ENCODE assay signal across 10 mouse cellular contexts in genomic region chr19:58064116-58065000, GRCm38 (mm10).
DNase-seq lines count a peak whose midpoint lies in the region; ATAC-seq and TF ChIP-seq lines count a peak whose summit lies in the region.
"Had no signal": no experiment of that assay in that cellular context is flagged by ENCODE, and none has a peak within 500 bp of the region (broad histone marks: within the 10 kb centered on the region; RNA-seq: fewer than 3 reads in every experiment).

No protein-coding gene starts in this region.

- H3K9ac ChIP-seq in heart, embryonic 11.5 days (ENCODE audit: low read depth, low read length): no peak overlapping the region
- no peak overlapping the region for H3K9ac ChIP-seq in lung, postnatal 0 days (replicated peaks; ENCODE audit: low read depth)
- H3K9ac ChIP-seq in neural tube, embryonic 15.5 days (replicated peaks): no peak overlapping the region
- H3K9ac ChIP-seq: neural tube, embryonic 12.5 days had no signal

- no peaks in the 10 kb centered on the region for H3K9me3 ChIP-seq in heart, embryonic 11.5 days (replicated peaks; ENCODE audit: control insufficient read depth, low read length)
- no peaks in the 10 kb centered on the region; the same call in 1 of the 2 replicates for H3K9me3 ChIP-seq in lung, postnatal 0 days (ENCODE audit: low read length)
- no peaks in the 10 kb centered on the region for H3K9me3 ChIP-seq in neural tube, embryonic 15.5 days (replicated peaks)
- H3K9me3 ChIP-seq: neural tube, embryonic 12.5 days had no signal

- peak overlapping the region; percentile 31 for H3K27ac ChIP-seq in heart, embryonic 11.5 days (ENCODE audit: low read depth, low read length)
- no peak overlapping the region for H3K27ac ChIP-seq in lung, postnatal 0 days (ENCODE audit: low read length)
- H3K27ac ChIP-seq in neural tube, embryonic 15.5 days (replicated peaks): peak overlapping the region; percentile 28
- H3K27ac ChIP-seq: neural tube, embryonic 12.5 days had no signal

- H3K4me3 ChIP-seq in heart, embryonic 11.5 days (ENCODE audit: low read depth, low read length): peak overlapping the region; percentile 8; the same call in 1 of the 2 replicates
- no peak overlapping the region for H3K4me3 ChIP-seq in lung, postnatal 0 days (ENCODE audit: low read depth, low read length)
- H3K4me3 ChIP-seq in neural tube, embryonic 15.5 days (replicated peaks): no peak overlapping the region
- H3K4me3 ChIP-seq: neural tube, embryonic 12.5 days had no signal

- WGBS in heart, embryonic 11.5 days (ENCODE audit: insufficient replicate concordance): 8% methylated on average over 16 of the region's 16 CpGs
- 33% methylated on average over 16 of the region's 16 CpGs for WGBS in lung, postnatal 0 days
- WGBS in neural tube, embryonic 15.5 days: 31% methylated on average over 16 of the region's 16 CpGs

- no peak for TF ChIP-seq CTCF in lung, postnatal 0 days (IDR thresholded peaks at IDR 0.05)

- H3K4me1 ChIP-seq in heart, embryonic 11.5 days (ENCODE audit: control insufficient read depth, insufficient read depth, low read length): peaks cover 34% of the 10 kb centered on the region
- peaks cover 3% of the 10 kb centered on the region; the same call in 1 of the 2 replicates for H3K4me1 ChIP-seq in lung, postnatal 0 days (ENCODE audit: insufficient read depth, low read depth, low read length)
- H3K4me1 ChIP-seq in neural tube, embryonic 15.5 days: peaks cover 36% of the 10 kb centered on the region

- no peak for TF ChIP-seq EP300 in lung, postnatal 0 days (IDR thresholded peaks at IDR 0.05)

- ATAC-seq in heart, embryonic 11.5 days (replicated peaks; ENCODE audit: insufficient number of reproducible peaks, low FRiP score, low TSS enrichment): no peak
- ATAC-seq in lung, postnatal 0 days: peak; percentile 23; the same call in 1 of the 2 replicates
- ATAC-seq in granulocyte monocyte progenitor cell, adult 5-6 weeks (replicated peaks; ENCODE audit: poor library complexity, severe bottlenecking): peak; percentile 33; the same call in 1 of the 2 replicates
- no peak for ATAC-seq in neural tube, embryonic 15.5 days (ENCODE audit: low FRiP score)
- ATAC-seq in cerebellum, adult (ENCODE audit: insufficient number of reproducible peaks, low FRiP score, low TSS enrichment): no peak
- ATAC-seq: activated CD4-positive, CD25-positive, alpha-beta regulatory T cell, adult 4 months had no signal

- no peaks in the 10 kb centered on the region for H3K36me3 ChIP-seq in heart, embryonic 11.5 days (ENCODE audit: control insufficient read depth, insufficient read depth, low read length)
- no peaks in the 10 kb centered on the region for H3K36me3 ChIP-seq in lung, postnatal 0 days (ENCODE audit: insufficient read depth, low read length)
- H3K36me3 ChIP-seq in neural tube, embryonic 15.5 days: no peaks in the 10 kb centered on the region
- H3K36me3 ChIP-seq: neural tube, embryonic 12.5 days had no signal

- H3K27me3 ChIP-seq in heart, embryonic 11.5 days (ENCODE audit: control insufficient read depth, insufficient read depth, low read length): no peaks in the 10 kb centered on the region
- no peaks in the 10 kb centered on the region for H3K27me3 ChIP-seq in lung, postnatal 0 days (replicated peaks; ENCODE audit: insufficient read depth, low read length)
- no peaks in the 10 kb centered on the region for H3K27me3 ChIP-seq in neural tube, embryonic 15.5 days (replicated peaks)
- H3K27me3 ChIP-seq: neural tube, embryonic 12.5 days had no signal

- DNase-seq in heart, adult 8-10 months (ENCODE audit: low spot score): no peak
- DNase-seq in lung, postnatal 0 days (ENCODE audit: low spot score): no peak
- DNase-seq in lung, postnatal 4 days: no peak
- DNase-seq in embryo, embryonic 10.5 days (ENCODE audit: low spot score): no peak

- peak overlapping the region; percentile 49 for H3K4me2 ChIP-seq in heart, embryonic 11.5 days
- H3K4me2 ChIP-seq in lung, postnatal 0 days (replicated peaks; ENCODE audit: low read depth, low read length): no peak overlapping the region
- H3K4me2 ChIP-seq in neural tube, embryonic 15.5 days: peak overlapping the region; percentile 6; the same call in 1 of the 2 replicates
- H3K4me2 ChIP-seq: neural tube, embryonic 12.5 days had no signal

Comparison
In these comparisons a context has a peak if more than half of its experiments do, and no peak if none do; other contexts are left out.
1. ATAC-seq: peak in lung, postnatal 0 days (single experiment) and granulocyte monocyte progenitor cell, adult 5-6 weeks (single experiment); none in heart, embryonic 11.5 days (single experiment), neural tube, embryonic 15.5 days (single experiment) and cerebellum, adult (single experiment).